Mouse (Mus musculus): ENCODE measurements around the gene Coro2a.
"Not testable (repeated sequence)": the region's sequence is repeated elsewhere in the genome, so short reads cannot be mapped to it uniquely, and the experiment has no call there.

Coro2a gene

DNA sequence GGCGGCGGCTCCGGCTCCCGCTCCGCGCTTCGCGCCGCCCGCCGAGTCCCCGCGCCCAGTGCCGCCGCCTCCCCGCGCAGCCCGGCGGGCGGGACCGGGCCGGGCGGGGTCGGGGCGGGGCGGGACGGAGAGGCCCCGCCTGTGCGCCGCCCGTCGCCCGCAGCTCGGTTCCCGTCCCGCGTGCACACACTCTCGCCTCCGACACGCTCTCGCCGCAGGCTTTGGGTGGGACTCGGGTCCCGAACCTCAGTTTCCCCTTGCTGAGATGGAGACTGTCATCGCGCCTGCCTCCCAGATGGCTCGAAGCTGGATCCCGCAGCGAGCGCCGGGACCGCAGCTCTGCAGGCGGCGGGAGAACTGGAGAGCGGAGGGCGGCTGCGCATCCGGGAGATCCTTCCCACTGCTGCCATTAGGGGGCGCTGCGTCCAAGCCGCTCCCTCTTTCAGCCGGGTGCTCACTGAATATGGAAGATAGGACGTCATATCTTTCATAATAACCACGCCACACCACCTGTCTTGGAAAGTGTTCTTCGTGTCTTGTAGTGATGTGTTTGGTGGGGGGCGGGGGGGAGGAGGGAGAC is at the start of gene Coro2a:
Coro2a (minus strand) TSS at position 359 of the 580 bp plus-strand sequence.
- DNase-seq, result peak; percentile 78

DNA sequence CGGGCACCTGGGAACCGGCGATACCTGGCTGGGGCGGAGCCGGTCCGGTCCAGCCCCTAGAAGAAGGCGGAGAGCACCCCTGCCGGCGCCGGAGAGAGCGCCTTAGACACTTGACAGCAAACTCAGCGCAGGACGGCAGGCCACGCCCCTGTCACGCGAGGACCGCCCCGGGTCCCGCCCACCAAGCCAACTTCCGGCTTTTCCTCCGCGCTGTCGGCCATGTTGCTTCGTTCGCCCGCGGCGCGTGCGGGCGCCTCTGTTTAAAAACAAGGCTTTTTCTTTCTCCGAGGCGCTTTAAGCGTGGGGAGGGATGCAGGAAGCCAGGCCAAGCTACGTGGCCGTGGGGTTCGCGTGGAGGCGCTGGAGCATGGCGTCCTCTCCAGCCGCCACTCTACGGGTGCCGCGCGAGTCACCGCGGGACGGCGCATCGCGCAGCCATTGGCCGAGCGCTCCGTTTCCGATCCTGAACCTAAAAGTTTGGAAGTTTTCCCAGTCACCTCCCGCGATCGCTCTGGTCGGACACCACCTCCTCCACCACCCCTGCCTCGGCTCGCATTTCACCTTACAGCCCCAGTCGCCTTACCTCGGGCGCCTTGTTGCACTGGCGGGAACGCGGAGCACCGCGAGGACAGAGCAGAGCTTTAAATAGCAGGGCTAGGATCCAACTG is 48.2 kb upstream of the Coro2a start, which contains the start of gene Tbc1d2:
Tbc1d2 (minus strand) TSS at position 124 of the 668 bp plus-strand sequence.
- peak; percentile 99 for DNase-seq

- DNase-seq, result no peak
These were observed 47.2 kb upstream of the Coro2a start for GRCm38 (mm10) chr4:46649161-46649560.

- DNase-seq, result no peak
These were observed 41.7 kb upstream of the Coro2a start for GRCm38 (mm10) chr4:46643676-46644112.

- no peak for DNase-seq
These were observed 41.1 kb upstream of the Coro2a start for GRCm38 (mm10) chr4:46642924-46643675.

- DNase-seq, result no peak
These were observed 39.3 kb upstream of the Coro2a start for GRCm38 (mm10) chr4:46641283-46641682.

- DNase-seq, result no peak
These were observed 37.9 kb upstream of the Coro2a start for GRCm38 (mm10) chr4:46639866-46640265.

DNA sequence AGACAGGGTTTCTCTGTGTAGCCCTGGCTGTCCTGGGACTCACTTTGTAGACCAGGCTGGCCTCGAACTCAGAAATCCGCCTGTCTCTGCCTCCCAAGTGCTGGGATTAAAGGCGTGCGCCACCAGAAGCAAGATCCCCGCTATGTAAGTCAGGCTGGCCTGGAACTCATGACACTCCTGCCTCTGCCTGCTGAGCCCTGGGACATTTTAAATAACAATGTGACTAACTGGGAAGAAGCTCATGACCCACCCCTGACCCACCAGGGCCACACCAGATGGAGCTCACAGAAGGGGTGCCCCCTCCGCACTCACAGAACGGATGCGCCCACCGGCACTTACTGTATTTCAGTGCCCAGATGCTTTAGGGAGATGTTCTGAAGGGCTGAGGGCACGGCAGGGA is 35.2 kb upstream of the Coro2a start:
- not testable (repeated sequence) for DNase-seq

GRCm38 (mm10) chr4:46635702-46636430 is 33.9 kb upstream of the Coro2a start:
- DNase-seq, result no peak

DNA sequence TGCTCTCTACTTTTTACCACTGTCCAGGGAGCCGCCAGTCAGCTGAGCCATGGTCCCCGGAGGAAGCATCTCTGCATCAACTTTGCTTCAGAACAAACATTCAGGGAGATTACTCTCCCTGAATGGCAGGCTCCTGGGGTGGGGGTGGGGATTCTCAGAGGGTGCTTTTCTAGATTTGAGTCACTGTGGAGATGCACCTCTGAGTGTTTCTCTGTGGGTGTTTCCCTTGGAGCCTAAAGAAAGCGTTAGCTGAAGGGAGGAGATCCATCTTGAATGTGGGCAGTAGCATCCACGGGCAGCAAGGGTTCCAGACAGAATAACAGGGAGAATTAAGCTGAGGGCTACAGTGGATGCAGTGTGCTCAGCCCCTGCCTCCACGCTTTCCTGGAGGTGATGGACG is 32.9 kb upstream of the Coro2a start:
- no peak for DNase-seq

DNA sequence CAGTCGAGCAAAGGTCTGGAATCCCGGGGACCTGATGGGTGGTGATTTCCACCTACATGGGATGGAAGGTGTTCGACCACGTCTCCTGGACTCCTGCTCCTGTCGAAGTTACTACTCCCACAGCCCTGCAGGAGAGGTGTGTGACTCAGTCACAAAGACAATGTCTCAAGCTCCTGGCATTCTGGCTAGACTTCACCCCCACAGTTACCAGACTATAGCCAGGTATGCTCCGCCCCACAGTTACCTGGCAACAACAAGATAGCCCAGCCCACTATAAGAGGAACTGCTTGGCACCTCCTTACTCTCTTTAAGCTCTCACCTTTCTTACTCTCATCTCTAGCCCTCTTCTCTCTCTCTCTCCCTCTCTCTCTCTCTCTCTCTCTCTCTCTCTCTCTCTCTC is 31.6 kb upstream of the Coro2a start:
- DNase-seq, result not testable (repeated sequence)

GRCm38 (mm10) chr4:46632465-46632864 is 30.5 kb upstream of the Coro2a start:
- no peak for DNase-seq

DNA sequence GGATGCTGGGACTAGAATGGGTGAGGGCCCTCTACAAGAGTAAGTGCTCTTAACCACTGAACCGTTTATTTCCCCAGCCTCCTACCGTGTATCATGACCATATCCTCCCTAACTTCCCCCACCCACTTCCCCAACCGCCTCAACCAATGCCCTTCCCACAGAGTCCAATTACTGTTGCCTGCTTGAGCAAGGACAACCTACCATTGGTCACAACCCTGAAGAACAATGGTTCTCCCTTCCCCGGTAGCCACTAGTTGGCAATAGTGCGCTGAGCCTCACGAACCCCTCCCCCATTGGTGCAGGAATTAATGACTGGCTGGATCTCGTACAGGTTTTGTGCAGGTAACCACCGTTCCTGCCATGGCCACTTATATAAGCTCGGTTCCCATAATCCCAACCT is 28.4 kb upstream of the Coro2a start:
- no peak for DNase-seq

GRCm38 (mm10) chr4:46628873-46629272 is 26.9 kb upstream of the Coro2a start:
- no peak for DNase-seq

DNA sequence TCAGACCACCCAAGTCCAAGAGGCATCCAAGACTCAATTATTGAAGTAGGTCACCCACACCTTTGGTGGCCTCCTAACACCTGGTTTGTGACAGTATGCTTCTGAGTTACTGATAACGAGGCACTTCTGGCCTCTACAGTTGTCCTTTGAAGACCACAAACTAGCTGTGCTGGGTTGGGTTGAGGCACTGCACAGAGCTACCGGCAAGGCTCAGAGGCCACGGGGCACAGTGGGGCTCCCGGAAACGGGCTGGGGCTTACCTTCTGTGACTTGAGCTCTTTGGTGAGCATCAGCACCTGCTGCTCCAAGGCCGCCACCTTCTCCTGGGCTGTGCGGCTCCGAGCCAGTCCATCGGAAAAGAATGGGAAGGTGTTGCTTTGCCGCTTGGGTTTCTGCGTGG is 26.1 kb upstream of the Coro2a start:
- no peak for DNase-seq

DNA sequence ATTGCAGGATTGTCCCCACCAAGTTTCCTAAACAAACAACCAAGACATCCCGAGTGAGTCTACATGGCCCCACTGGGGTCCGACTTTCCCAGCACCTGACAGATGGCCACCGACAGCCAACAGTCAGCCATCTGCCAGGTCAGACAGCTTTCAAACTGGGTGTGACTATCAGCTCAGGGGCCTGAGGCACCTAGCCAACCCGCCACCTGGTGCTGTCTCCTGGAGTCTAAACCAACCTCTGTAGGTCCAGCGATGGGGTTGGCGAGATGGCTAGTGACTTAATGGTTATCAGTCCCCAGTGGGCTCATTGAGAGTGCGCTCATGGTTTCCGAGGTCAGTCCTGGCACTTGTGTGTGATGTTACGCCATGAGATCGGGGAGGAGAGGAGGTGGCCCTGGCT is 23.1 kb upstream of the Coro2a start:
- no peak for DNase-seq

DNA sequence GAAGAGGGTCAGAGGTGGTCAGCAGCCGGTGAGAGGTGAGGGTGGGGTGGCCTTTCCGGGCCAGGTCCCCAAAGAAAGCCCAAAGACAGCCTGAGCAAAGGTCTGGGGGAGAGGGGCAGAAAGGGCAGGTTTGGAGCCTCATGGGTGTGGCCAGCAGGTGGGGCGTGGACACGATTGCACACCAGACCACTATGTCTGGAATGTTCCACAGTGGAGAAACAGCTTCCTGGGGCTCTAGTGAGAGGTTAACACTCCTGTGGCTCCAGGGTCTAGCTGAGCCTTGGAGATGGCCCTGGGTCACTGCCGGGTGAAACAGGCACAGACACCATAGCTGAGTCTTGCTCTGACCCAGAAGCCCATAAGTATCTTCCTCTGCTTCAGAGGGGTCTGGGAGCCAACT is 21.0 kb upstream of the Coro2a start:
- DNase-seq, result no peak

- DNase-seq, result no peak
These were observed 18.9 kb upstream of the Coro2a start for GRCm38 (mm10) chr4:46620946-46621345.

DNA sequence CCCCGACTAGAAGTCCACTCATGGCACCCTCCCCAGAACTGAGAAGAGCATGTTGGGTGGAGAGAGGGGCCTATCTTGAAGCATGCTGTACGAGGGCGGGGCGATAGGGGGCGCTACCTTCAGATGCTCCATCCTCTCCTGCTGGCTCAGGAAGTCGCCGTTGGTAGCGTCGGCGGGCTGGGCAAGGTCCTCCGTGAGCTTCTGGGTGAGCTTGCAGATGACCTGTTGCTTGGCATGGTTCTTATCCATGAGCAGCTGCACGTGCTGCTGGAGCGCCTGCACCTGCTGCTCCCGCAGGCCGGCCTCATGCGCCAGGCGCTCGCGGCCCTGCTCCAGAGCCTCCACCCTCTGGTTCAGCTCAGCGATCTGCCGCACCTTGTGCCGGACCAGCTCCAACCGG is 18.3 kb upstream of the Coro2a start:
- DNase-seq, result no peak

- no peak for DNase-seq
These were observed 16.3 kb upstream of the Coro2a start for GRCm38 (mm10) chr4:46618196-46618817.

- DNase-seq, result no peak
These were observed 15.4 kb upstream of the Coro2a start for GRCm38 (mm10) chr4:46617408-46617807.

DNA sequence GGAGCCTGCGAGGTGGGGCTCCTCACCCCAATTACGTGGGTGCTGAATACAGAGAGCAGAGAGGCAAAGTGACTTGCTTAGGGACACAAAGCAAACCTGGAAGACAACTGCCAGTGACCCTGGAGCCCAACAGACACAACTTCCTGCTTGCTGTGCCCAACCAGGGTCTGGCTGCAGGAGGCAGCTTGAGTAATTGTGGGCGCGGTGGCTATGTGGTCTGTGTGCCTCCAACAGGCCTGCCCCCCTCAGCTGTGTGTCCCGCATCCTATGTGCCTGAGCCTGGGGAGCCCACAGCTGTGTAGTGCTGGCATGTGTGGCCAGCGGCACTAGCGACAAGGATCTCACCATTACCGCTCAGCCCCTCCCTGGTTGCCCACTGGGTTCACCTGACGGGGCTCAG is 12.6 kb upstream of the Coro2a start:
- no peak for DNase-seq

GRCm38 (mm10) chr4:46613618-46614017 is 11.6 kb upstream of the Coro2a start:
- no peak for DNase-seq
